Mouse (Mus musculus) granulocyte monocyte progenitor cell, adult 5-6 weeks (primary cell): Measurements from ENCODE around the gene Hmgcl. TPM values are rescaled to one million over a fixed set of nuclear protein-coding genes. Genes with fewer than 3 reads are reported as not detected.

Experiments used
- ATAC-seq: replicated peaks from 2 replicates; pipeline ENCODE4 v1.8.0; 2016; ENCODE audit warnings: mild to moderate bottlenecking, moderate TSS enrichment, inconsistent platforms; ENCODE audit not compliant: poor library complexity, severe bottlenecking
- total RNA-seq, 2 experiments: library from RNA; stranded (forward) in 1 of 2; stranded (reverse) in 1 of 2; fragments of 200-712, 200-1000 nt in 1 of 2; fragments of >200 nt in 1 of 2; fragmentation: Nextera tagmentation in 1 of 2; gene quantifications; 2 replicates each; pipeline ENCODE4 v1.2.3; 2014 to 2017

The Hmgcl gene
- total RNA-seq (2014; fragmentation: Nextera tagmentation) = 51.5 and 61.2 TPM in 2 replicates
- total RNA-seq (2017) = 36.6 and 40.8 TPM in 2 replicates

DNA sequence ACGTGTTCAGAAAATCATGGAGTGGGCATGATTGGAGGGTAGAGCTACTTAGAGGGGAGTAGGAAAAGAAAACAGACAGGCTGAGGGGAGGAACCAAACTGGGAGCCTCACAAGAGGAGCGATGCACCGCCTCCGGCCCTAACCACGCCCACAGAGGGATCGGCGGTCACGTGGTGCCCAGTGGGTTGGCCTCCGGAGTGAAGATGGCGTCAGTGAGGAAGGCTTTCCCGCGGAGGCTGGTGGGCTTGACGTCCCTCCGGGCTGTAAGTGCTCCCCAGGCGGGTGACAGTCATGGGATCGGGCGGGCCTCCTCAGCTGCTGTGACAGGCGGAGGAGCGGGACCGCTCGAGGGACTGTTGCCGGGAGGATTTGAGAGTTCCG, at the start of gene Hmgcl:
Gene Hmgcl, plus strand, starts transcription at position 171 of the 381 bp plus-strand sequence.
- peak; percentile 84 for ATAC-seq

DNA sequence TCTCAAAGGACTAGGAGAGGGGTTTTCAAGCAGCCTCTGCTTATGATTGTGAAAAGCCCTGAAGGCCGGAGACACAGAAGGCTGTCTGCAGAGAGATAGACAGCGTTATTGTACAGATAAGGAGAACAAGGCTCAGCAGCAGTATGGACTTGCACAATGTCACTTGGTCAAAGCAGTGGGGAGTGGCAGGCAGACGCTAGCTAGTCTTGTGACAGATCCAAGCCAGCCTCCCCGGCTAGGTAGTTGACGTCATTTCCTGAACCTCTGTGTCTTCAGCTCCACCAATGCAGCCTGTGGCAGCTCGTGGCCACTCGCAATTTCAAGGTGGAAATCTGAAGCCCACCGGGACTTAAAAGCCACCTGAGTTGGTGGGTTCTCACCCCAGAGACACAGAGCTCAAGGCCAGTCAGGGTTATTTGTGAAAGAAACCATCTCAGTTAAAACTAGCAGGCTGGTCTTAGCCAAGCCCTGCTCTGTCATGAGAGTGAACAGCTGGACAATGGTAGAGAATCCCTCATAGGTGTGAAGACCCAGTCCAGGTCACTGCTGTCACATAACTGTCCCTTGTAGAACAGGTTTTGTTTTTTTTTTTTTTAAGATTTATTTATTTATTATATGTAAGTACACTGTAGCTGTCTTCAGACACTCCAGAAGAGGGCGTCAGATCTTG, 47.7 kb upstream of the Hmgcl start:
- ATAC-seq = peak; percentile 86

DNA sequence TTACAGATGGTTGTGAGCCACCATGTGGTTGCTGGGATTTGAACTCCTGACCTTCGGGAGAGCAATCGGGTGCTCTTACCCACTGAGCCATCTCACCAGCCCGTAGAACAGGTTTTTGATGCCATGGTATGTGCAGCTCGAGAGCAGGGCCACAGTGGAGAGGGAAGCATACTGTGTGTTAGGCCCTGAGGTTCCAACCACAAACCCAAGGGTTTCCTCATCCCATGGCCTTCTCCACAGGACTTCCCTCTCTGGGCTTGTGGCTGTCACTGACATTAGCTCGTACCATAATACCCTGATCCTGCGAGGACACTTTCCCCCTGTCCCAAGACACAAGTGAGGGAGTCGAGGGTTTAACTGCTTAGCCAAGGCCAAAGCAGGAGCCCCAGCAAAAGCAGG, 47.2 kb upstream of the Hmgcl start:
- ATAC-seq = peak; percentile 83

DNA sequence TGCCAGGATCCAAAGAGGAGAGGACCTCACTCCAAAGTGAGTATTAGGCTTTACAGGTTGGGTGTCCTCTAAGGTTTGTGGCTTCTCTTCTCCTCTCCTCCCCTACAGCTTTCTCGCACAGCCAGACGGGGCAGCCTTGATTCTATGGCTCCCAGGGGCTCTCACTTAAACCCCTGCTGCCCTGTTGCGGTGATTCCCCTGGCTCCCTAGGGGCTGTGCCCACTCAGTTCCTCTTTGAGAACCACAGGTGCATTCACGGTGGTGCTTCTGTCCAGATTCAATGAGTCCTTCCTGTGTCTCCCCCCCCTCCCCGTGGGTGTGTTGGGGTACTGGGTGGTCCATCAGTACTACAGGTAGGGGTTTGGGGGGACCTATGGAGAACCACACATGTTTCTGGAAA, 46.2 kb upstream of the Hmgcl start:
- no peak for ATAC-seq

DNA sequence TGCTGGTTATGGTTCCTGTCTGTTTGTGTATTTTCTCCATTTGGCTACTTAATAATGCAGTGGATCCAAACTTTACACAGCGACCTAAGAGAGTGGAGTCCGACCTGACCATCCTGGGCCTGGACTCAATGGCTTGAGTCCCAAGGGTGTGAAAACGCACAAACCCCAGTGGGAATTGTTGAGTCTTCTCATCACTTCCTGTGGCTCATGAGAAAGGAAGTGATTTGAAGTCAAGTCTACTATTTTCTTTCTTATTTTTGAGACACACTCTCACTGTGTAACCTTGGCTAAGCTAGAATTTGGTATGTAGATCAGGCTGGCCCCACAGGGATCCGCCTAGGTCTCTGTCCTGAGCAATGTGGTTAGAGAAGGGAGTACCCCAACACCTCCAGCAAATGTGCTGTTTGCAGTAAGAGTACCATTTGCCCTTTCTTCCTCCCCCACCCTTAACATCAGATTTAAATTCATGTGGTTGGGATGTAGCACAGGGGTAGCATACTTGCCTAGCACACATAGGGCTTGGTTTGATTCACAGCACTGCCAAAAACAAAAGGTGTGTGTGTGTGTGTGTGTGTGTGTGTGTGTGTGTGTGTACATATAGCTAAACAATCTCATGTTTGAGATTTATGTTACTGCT, 43.5 kb upstream of the Hmgcl start:
- no peak for ATAC-seq

DNA sequence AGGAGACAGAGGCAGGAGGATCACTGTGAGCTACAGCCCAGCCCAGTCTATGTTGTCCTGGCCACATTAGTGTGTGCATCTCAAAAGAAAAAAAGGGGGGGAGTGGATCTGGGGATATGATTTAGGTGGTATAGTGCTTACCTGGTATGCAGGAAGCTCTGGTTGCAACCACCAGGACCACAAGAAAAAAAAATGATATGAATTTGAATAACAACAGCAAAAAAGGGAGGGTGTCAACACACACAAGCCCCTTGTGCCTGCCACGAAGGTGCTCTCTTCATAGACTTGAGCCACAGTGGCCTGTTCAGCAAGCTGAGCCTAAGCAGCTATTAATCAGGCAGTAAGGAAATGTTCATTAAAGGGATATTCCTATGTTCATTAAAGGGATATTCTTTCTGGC, 41.4 kb upstream of the Hmgcl start:
- ATAC-seq = no peak

DNA sequence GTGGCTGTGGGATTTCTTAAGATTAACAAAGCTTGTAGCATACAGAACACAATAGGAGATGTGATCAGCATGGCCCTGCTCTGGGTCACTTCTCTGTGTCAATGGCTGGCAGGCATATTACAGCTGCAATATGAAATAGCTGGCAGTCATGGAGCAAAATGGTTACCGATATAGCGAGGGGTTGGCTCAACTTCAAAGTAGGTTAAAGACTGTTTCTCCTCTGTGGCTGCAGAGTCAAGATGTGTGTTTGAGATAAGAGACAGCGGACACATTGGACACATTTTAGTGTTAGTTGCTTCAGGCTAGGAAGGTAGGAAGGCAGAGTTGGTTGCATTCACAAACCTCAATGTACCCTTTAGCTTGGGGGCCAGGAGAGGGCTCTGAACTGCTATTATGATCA, 39.6 kb upstream of the Hmgcl start:
- ATAC-seq = peak; percentile 22

DNA sequence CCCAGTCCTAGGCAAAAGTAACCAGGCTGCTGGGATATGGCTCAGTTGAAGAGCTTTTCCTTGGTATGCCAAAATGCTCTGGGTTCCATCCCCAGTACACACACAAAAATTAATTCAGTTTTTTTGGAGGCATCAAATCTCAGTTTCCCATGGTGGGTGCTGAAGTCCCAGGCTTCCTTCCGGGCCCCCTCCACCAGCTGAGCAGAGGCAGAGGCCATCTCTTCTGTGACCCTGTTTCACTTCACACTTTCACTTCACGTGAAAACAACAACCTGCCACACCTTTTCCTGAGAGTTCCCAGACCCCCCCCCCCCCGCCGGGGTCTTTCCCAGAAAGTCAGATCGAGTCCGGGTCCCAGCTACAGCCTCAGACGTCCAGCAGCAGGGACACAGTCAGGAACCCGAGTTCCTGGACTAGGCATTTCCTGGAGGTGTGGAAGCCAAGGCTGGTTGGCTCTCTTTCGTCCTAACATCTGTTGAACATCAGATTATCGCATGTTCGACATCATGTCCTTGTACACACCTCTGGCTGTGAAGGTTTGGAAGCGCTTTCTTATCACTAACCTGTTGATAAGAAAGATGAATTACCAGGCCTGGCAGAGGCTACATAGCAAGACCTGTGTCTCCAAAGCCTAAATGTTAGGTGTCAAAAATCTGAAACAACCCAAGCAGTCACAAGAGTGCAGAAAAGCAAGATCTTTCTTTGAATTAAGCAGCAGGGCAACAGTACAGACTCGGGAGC, 36.8 kb upstream of the Hmgcl start:
- no peak for ATAC-seq

DNA sequence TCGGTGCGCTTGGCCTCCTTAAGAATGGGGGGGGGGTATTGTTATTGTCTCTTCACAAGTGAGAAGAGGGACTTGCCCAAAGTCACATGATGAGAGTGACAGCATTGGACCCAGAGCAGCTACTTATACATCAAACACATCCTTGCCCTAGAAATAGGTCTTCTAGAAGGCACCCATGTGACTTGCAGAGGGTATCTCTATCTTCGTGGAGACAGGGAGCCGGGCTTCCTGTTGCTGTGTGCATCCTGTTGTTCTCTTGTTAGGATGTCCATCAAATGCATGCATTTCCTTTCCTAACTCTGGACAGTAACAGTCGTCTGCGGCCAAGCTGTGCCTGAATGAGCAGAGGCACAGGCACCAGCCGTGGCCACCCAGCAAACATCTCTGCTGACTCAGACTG, 34.7 kb upstream of the Hmgcl start:
- ATAC-seq = no peak

DNA sequence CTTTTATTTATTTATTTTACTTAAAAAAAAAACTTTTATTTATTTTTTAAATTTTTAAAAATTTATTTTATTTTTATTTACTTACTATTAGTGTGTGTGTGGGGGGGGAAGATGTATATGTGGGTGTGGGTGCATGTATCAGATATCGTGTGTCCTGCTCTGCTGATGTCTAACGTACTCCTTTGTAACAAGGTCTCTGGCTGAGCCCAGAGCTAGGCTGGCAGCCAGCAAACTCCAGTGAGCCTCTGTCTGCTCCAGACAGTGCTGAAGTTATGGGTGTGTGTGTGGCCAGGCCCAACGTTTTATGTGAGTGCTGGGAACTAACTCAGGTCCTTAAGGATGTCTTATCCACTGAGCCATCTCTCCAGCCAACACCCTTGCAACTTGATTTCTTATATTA, 34.1 kb upstream of the Hmgcl start:
- ATAC-seq = no peak

DNA sequence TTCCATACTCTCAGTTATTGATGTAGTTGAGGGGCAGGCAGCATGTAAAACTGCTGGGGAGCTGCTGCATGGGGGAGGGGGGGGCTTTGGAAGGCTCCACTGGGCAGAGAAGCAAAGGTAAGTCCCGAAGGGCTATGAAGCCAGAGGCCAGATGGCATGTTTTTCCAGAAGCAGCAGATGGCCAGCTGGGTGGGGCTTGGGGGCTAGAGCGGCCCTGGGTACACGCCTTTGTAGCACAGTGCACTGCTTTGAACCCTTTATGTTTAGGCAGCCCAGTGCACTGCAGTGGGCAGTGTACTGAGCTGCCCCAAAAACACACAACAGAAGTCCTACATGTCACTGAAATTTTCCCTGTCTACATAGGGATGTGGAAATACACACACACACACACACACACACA, 33.4 kb upstream of the Hmgcl start:
- ATAC-seq = no peak

DNA sequence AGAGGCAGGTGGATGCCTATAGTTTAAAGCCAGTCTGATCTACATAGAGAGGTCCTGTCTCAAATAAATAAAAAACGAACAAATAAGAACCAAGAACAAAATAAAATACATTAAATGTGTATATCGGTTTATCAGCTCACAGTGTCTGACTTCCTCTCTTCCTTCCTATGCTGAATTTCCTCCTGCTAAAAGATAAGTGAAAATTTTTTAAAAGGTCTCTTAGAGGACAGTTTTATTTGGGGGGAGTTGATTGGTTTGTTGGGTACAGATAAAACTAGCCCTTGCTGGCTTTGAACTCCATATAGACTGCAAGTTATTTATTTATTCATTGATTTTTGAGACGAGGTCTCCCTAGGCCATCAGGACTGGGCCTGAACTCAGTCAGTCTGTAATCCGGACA, 32.8 kb upstream of the Hmgcl start:
- ATAC-seq = no peak

DNA sequence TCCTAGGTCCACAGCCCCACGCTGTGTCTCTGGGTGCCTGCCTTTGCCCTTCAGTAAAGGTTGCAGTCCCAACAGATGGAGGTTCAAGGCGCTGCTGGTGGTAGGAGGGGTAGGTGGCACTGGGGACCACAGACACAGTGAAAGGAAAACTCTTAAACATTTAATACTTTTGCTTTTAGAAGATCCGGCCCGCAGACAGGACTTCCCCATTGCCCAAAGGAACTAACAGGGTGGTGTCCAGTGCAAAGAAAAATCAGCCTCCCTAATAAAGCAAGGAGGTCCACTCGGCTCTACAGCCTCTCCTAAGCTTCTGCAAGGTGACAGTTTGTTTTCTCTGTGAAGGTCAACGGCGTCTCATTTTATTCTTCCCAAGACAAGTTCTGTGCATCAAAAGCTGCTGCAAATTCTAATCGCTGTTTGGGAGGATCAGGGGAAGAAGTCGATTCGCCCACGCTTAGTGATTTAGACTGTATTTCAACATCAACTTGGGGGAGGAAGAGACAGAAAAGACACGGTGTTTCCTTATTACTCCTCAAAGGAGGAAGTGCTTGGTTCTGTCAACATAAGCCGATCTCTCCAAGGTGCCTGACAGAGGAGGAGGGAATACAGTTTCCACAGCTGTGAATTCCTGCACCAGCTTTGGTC, 27.5 kb upstream of the Hmgcl start:
- ATAC-seq = peak; percentile 68

DNA sequence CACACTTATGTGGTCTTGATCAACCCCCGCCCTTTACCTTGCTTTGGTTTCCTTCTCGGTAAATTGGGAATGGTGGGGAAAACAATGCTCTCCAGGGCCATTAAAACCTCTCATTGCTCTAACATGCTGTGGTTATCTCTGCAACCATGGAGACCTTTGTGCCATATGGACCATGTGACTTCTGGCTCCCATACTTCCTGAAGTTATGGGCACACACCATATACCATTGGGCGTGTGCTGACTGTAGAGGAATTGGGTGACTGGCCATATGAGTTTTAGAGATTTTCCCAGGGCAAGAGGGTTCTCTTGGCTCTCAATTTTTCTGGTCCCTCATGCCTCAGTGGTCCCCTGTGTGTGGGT, 27.0 kb upstream of the Hmgcl start:
- ATAC-seq = peak; percentile 28

DNA sequence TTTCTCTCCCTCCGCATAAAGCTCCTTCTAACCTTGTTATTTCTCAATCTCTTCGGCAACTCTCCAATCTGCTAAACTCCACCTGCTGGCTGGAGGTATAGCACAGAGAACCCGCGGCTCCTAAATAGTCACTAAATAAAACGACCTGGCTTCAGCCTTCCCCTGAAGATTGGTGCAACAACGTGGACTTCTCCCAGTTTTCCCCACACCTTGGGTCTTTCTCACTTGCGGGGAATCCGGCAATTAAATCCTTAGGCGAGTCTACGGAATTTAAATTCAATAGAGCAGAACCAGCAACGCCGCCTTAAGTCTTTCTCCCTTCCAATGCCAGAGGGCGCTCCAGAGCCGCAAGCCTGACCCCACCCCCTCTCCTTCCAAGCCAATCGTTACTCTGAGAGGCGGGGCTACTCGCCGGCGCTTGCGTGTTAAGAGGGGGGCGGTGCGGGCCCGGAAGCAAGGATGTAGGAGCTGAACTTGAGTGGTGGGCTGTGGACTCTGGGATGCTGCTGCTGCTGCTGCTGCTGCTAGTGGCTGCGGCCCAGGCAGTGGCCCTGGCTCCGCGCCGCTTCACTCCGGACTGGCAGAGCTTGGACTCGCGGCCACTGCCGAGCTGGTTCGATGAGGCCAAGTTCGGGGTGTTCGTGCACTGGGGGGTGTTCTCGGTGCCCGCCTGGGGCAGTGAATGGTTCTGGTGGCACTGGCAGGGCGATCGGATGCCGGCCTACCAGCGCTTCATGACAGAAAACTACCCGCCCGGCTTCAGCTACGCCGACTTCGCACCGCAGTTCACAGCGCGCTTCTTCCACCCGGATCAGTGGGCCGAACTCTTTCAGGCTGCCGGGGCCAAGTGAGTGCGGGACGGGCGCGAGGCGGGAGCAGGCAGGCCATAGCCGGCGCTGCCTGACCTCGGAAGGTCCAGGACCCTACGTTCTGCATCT, 25.7 kb upstream of the Hmgcl start, which contains the start of gene Fuca1:
Gene Fuca1, plus strand, starts transcription at position 432 of the 938 bp plus-strand sequence.
- peak; percentile 78 for ATAC-seq

DNA sequence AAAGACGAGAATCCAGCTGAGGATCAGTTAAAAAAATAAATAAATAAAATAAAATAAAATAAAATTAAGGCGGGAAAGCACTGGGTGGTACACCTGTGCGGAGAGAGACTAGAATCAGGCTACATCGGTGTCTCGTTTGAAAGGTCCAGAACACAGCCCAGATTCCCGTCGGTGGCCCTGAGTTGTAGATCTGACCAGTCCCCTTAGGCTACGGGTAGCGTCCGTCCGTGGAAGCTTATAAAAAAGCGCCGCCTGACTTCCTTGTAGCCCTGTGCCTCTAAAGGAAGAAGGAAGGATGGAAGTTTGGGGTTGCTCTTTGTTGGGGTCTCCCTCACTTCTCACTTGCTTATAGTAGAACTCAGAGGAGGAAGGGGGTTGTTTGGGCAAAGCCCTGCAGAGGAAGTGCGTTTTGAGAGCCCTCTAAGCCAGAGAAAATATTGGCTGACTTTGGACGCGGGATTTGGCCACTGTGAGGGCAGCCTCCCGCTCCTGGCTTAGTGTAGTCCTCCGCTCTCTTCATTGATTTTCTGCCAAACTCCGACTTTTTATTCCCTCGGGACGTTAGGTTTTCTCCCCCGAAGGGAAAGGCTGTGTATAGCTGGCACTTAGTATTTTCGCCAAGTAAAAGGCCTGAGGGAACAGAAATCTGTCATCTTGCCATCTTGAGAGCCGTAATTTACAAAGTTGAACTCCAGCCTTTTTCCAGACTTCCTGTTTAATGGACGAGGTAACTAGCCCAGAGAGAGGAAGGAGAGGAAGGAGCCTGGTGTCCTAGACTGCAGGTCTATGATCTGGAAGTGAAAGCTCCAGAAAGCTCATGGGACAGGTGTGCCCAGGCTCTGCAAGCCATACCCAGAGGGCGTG, 24.8 kb upstream of the Hmgcl start:
- no peak for ATAC-seq

DNA sequence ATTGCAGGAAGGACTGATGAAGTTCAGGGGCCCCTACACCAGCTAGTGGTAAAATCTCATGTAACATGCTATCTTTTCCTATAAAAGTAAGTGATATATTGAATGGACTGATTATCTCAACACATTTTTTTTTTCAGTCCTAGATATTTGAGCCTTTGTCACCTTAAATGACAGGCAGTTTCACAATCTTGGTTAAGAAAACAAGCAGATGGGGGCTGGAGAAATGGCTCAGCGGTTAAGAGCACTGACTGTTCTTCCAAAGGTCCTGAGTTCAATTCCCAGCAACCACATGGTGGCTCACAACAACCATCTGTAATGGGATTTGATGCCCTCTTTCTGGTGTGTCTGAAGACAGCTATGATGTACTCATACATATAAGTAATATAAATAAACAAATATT, 24.1 kb upstream of the Hmgcl start:
- no peak for ATAC-seq

DNA sequence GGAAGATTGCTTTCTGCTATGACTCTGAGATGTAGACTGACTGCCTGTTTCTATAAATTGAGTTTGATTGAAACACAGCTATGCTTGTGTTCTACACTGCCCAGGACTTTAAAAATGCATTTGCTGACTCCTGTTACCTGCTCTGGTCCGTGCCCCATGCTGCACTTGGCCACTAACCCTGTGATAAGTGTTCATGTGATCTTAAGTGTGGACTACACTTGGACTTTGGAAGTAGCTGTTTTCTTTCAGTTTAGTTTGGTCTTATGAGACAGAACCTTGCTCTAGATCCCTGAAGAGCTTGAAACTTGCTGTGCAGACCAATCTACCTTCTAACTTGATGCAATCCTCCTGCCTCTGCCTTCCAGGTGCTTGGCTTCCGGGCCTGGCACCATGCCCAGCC, 21.8 kb upstream of the Hmgcl start:
- no peak for ATAC-seq

DNA sequence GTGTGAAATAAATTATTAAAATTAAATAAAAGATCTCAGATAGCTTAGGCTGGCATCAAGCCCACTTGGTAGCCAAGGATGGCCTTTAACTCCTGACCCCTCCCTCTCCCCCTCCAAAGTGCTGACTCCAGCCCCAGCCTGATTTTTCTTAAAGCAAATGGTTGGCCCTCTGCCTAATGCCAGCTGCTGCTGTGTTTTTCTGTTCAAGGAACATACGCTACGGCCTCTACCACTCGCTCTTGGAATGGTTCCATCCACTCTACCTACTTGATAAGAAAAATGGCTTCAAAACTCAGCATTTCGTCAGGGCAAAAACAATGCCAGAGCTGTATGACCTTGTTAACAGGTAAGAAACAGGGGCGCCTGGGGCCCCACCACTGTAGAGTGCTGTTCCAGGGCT, 20.9 kb upstream of the Hmgcl start:
- no peak for ATAC-seq
